Mouse (Mus musculus): ENCODE results near the gene Hspa12b.

GRCm38 (mm10) chr2:131089634-131090033 lies 37.4 kb upstream of the Hspa12b start:
- TF ChIP-seq CTCF (IDR thresholded peaks at IDR 0.05) (no peak), POLR2A (IDR thresholded peaks at IDR 0.05; ENCODE audit: insufficient read depth, low read depth, low read length) (no peak)

All from heart, adult 2 months (tissue).